Mouse (Mus musculus) B cell, adult 2 months (primary cell): ENCODE data around the gene Psors1c2.
A peak's percentile ranks its signal among the peaks of the same experiment; 100 is the strongest.

Experiments used
- DNase-seq, 2 experiments: peaks; one replicate each; pipeline ENCODE4 v3.0.0; 2022

Psors1c2 gene

GRCm38 (mm10) chr17:35517526-35517925 is 15.5 kb upstream of the Psors1c2 start:
- no peak for DNase-seq

- no peak for DNase-seq
These were observed 8.6 kb upstream of the Psors1c2 start for GRCm38 (mm10) chr17:35524354-35524753.

- DNase-seq = no peak
These were observed 6.4 kb upstream of the Psors1c2 start for GRCm38 (mm10) chr17:35526644-35527043.

- no peak for DNase-seq
These were observed 641 bp upstream of the Psors1c2 start for GRCm38 (mm10) chr17:35532360-35532759.

- peak; percentile 75 to 76 for DNase-seq
These were observed 1.3 kb downstream of the Psors1c2 start for GRCm38 (mm10) chr17:35534343-35534742.

GRCm38 (mm10) chr17:35537421-35537820 is 4.4 kb downstream of the Psors1c2 start:
- DNase-seq = no peak

GRCm38 (mm10) chr17:35538476-35538875 is 5.5 kb downstream of the Psors1c2 start:
- DNase-seq = no peak

GRCm38 (mm10) chr17:35539540-35539939 is 6.5 kb downstream of the Psors1c2 start:
- DNase-seq = no peak

GRCm38 (mm10) chr17:35542761-35543411 is 9.9 kb downstream of the Psors1c2 start:
- DNase-seq = no peak

GRCm38 (mm10) chr17:35543412-35543861 is 10.4 kb downstream of the Psors1c2 start:
- peak in 1 of 2 experiments; percentile 5 for DNase-seq

- DNase-seq = peak; percentile 40 to 52
These were observed 11.0 kb downstream of the Psors1c2 start for GRCm38 (mm10) chr17:35544001-35544400.

- peak; percentile 72 to 74 for DNase-seq
These were observed 11.7 kb downstream of the Psors1c2 start for GRCm38 (mm10) chr17:35544680-35545079.

GRCm38 (mm10) chr17:35547465-35547864 is 14.5 kb downstream of the Psors1c2 start:
- no peak for DNase-seq

GRCm38 (mm10) chr17:35548636-35549035 is 15.6 kb downstream of the Psors1c2 start:
- DNase-seq = no peak

- DNase-seq = no peak
These were observed 16.6 kb downstream of the Psors1c2 start for GRCm38 (mm10) chr17:35549437-35550142.

- DNase-seq = no peak
These were observed 17.1 kb downstream of the Psors1c2 start for GRCm38 (mm10) chr17:35550143-35550494.

GRCm38 (mm10) chr17:35550871-35551270 is 17.9 kb downstream of the Psors1c2 start:
- no peak for DNase-seq

GRCm38 (mm10) chr17:35551881-35552414 is 18.9 kb downstream of the Psors1c2 start, which contains the start of gene Cdsn:
Gene Cdsn (plus strand): TSS chr17:35552128.
- DNase-seq = no peak

GRCm38 (mm10) chr17:35554321-35554720 is 21.3 kb downstream of the Psors1c2 start:
- no peak for DNase-seq

- no peak for DNase-seq
These were observed 21.9 kb downstream of the Psors1c2 start for GRCm38 (mm10) chr17:35554761-35555397.

GRCm38 (mm10) chr17:35556186-35556765 is 23.3 kb downstream of the Psors1c2 start:
- no peak for DNase-seq

GRCm38 (mm10) chr17:35556812-35557211 is 23.8 kb downstream of the Psors1c2 start:
- peak; percentile 46 to 51 for DNase-seq

- DNase-seq = no peak
These were observed 24.4 kb downstream of the Psors1c2 start for GRCm38 (mm10) chr17:35557351-35557750.
